11 mouse cellular contexts compared by ENCODE assay signal in genomic region chr6:92609682-92610235, GRCm38 (mm10).
DNase-seq lines count a peak whose midpoint lies in the region; ATAC-seq and TF ChIP-seq lines count a peak whose summit lies in the region.
"Had no signal": no experiment of that assay in that cellular context is flagged by ENCODE, and none has a peak within 500 bp of the region (broad histone marks: within the 10 kb centered on the region; RNA-seq: fewer than 3 reads in every experiment).

No protein-coding gene starts in this region.

- no peak overlapping the region for H3K9ac ChIP-seq in forebrain, embryonic 15.5 days (replicated peaks)
- H3K9ac ChIP-seq in lung, embryonic 15.5 days, result no peak overlapping the region
- no peak overlapping the region for H3K9ac ChIP-seq in heart, postnatal 0 days (replicated peaks; ENCODE audit: low read depth, low read length)
- H3K9ac ChIP-seq: midbrain, embryonic 15.5 days had no signal

- ATAC-seq in forebrain, embryonic 15.5 days (replicated peaks), result 0 out of 2 replicates have a peak, but pooled peaks have one; percentile 67
- ATAC-seq in lung, embryonic 15.5 days (ENCODE audit: borderline replicate concordance, extremely low read depth, low FRiP score, low TSS enrichment), result peak; percentile 80
- ATAC-seq in heart, postnatal 0 days (ENCODE audit: insufficient read depth, low read depth), result peak; percentile 92
- ATAC-seq: midbrain, embryonic 15.5 days had no signal

- no peak for DNase-seq in forebrain, embryonic 10.5 days (ENCODE audit: extremely low spot score, low spot score)
- no peak for DNase-seq in lung, adult 2 months
- peak; percentile 90 for DNase-seq in heart, postnatal 0 days (ENCODE audit: low spot score)
- DNase-seq in urinary bladder, adult 18-20 months (ENCODE audit: low spot score in 2 of 2), result no peak
- DNase-seq in kidney, postnatal 25 days, result no peak
- DNase-seq: cerebellum, adult 9-11 months; right cerebral cortex, postnatal 14 days had no signal

- H3K4me3 ChIP-seq in forebrain, embryonic 15.5 days, result no peak overlapping the region
- H3K4me3 ChIP-seq in forebrain, embryonic 10.5 days, result no peak overlapping the region
- H3K4me3 ChIP-seq in lung, embryonic 15.5 days, result no peak overlapping the region
- no peak overlapping the region for H3K4me3 ChIP-seq in lung, adult 2 months (replicated peaks; ENCODE audit: extremely low read depth, low read depth, low read length)
- H3K4me3 ChIP-seq in heart, postnatal 0 days (ENCODE audit: low read depth, low read length), result no peak overlapping the region
- H3K4me3 ChIP-seq in olfactory bulb, adult 2 months (ENCODE audit: insufficient read depth, low read depth, low read length), result no peak overlapping the region
- H3K4me3 ChIP-seq: midbrain, embryonic 15.5 days had no signal

- TF ChIP-seq EP300 in heart, postnatal 0 days (IDR thresholded peaks at IDR 0.05; ENCODE audit: low read depth), result no peak

- TF ChIP-seq POLR2A in lung, adult 2 months (IDR thresholded peaks at IDR 0.05; ENCODE audit: borderline replicate concordance, extremely low read depth, low read depth, low read length), result no peak
- TF ChIP-seq POLR2A in olfactory bulb, adult 2 months (IDR thresholded peaks at IDR 0.05; ENCODE audit: insufficient read depth, low read depth, low read length), result no peak

- 57% methylated on average over 9 of the region's 9 CpGs for WGBS in forebrain, embryonic 15.5 days
- 71% methylated on average over 9 of the region's 9 CpGs for WGBS in forebrain, embryonic 10.5 days
- 21% methylated on average over 9 of the region's 9 CpGs for WGBS in lung, embryonic 15.5 days
- 44% methylated on average over 9 of the region's 9 CpGs for WGBS in lung, adult 2 months
- 17% methylated on average over 9 of the region's 9 CpGs for WGBS in heart, postnatal 0 days
- WGBS in olfactory bulb, adult 2 months, result 35% methylated on average over 9 of the region's 9 CpGs

- H3K4me2 ChIP-seq in forebrain, embryonic 15.5 days (replicated peaks), result no peak overlapping the region
- H3K4me2 ChIP-seq in lung, embryonic 15.5 days, result no peak overlapping the region
- H3K4me2 ChIP-seq in heart, postnatal 0 days (ENCODE audit: low read depth, low read length), result 0 out of 2 replicates have a peak overlapping the region, but pooled peaks have one; percentile 9
- H3K4me2 ChIP-seq: midbrain, embryonic 15.5 days had no signal

- no peak for TF ChIP-seq CTCF in lung, adult 2 months (IDR thresholded peaks at IDR 0.05; ENCODE audit: insufficient read depth, low read length)
- no peak for TF ChIP-seq CTCF in heart, postnatal 0 days (IDR thresholded peaks at IDR 0.05; ENCODE audit: low read depth)
- TF ChIP-seq CTCF in olfactory bulb, adult 2 months (IDR thresholded peaks at IDR 0.05; ENCODE audit: insufficient read depth, low read depth, low read length), result no peak

- no peaks in the 10 kb centered on the region for H3K4me1 ChIP-seq in forebrain, embryonic 15.5 days
- H3K4me1 ChIP-seq in forebrain, embryonic 10.5 days, result peaks cover 15% of the 10 kb centered on the region
- H3K4me1 ChIP-seq in lung, embryonic 15.5 days, result peaks cover 15% of the 10 kb centered on the region
- peaks cover 5% of the 10 kb centered on the region; the same call in 1 of the 2 replicates for H3K4me1 ChIP-seq in lung, adult 2 months (ENCODE audit: control insufficient read depth, insufficient read depth, low read length)
- peaks cover 27% of the 10 kb centered on the region for H3K4me1 ChIP-seq in heart, postnatal 0 days (ENCODE audit: control insufficient read depth, insufficient read depth)
- peaks cover 9% of the 10 kb centered on the region for H3K4me1 ChIP-seq in olfactory bulb, adult 2 months (ENCODE audit: control insufficient read depth, insufficient read depth, low read length)
- H3K4me1 ChIP-seq: midbrain, embryonic 15.5 days had no signal

- H3K9me3 ChIP-seq in forebrain, embryonic 15.5 days, result no peaks in the 10 kb centered on the region
- no peaks in the 10 kb centered on the region for H3K9me3 ChIP-seq in forebrain, embryonic 10.5 days
- no peaks in the 10 kb centered on the region for H3K9me3 ChIP-seq in lung, embryonic 15.5 days
- no peaks in the 10 kb centered on the region for H3K9me3 ChIP-seq in heart, postnatal 0 days (replicated peaks; ENCODE audit: control insufficient read depth, low read length)
- H3K9me3 ChIP-seq: midbrain, embryonic 15.5 days had no signal

- H3K27me3 ChIP-seq in forebrain, embryonic 15.5 days, result no peaks in the 10 kb centered on the region
- H3K27me3 ChIP-seq in forebrain, embryonic 10.5 days (ENCODE audit: poor library complexity, severe bottlenecking), result no peaks in the 10 kb centered on the region
- H3K27me3 ChIP-seq in lung, embryonic 15.5 days, result no peaks in the 10 kb centered on the region
- H3K27me3 ChIP-seq in heart, postnatal 0 days (ENCODE audit: control insufficient read depth, insufficient read depth, low read length), result no peaks in the 10 kb centered on the region
- H3K27me3 ChIP-seq: midbrain, embryonic 15.5 days had no signal

- no peaks in the 10 kb centered on the region for H3K36me3 ChIP-seq in forebrain, embryonic 15.5 days
- no peaks in the 10 kb centered on the region for H3K36me3 ChIP-seq in forebrain, embryonic 10.5 days (replicated peaks)
- H3K36me3 ChIP-seq in lung, embryonic 15.5 days, result no peaks in the 10 kb centered on the region
- no peaks in the 10 kb centered on the region for H3K36me3 ChIP-seq in heart, postnatal 0 days (replicated peaks; ENCODE audit: control insufficient read depth, insufficient read depth, low read length)
- H3K36me3 ChIP-seq: midbrain, embryonic 15.5 days had no signal

- peak overlapping the region; percentile 14; the same call in 1 of the 2 replicates for H3K27ac ChIP-seq in forebrain, embryonic 15.5 days (replicated peaks)
- no peak overlapping the region for H3K27ac ChIP-seq in forebrain, embryonic 10.5 days
- H3K27ac ChIP-seq in lung, embryonic 15.5 days, result peak overlapping the region; percentile 66; the same call in 1 of the 2 replicates
- H3K27ac ChIP-seq in heart, postnatal 0 days (ENCODE audit: low read depth), result peak overlapping the region; percentile 64
- H3K27ac ChIP-seq in olfactory bulb, adult 2 months (ENCODE audit: insufficient read depth, low read depth, low read length), result 0 out of 2 replicates have a peak overlapping the region, but pooled peaks have one; percentile 5
- H3K27ac ChIP-seq: midbrain, embryonic 15.5 days had no signal
